Mouse (Mus musculus): Measurements from ENCODE around the gene Gfod1. TPM values are rescaled to one million over a fixed set of nuclear protein-coding genes. Genes with fewer than 3 reads are reported as not detected.

The Gfod1 gene
- polyA plus RNA-seq (2012; rRNA removed): 3.6 and 4.7 TPM in 2 replicates

- DNase-seq (ENCODE audit: low spot score): peak; percentile 96
These were observed at the start of gene Gfod1 for GRCm38 (mm10) chr13:43304018-43304431. Gfod1 (minus strand) TSS chr13:43304172.

- no peak for DNase-seq (ENCODE audit: low spot score)
These were observed 49.4 kb upstream of the Gfod1 start for GRCm38 (mm10) chr13:43353356-43353755.

GRCm38 (mm10) chr13:43350489-43351169, 46.7 kb upstream of the Gfod1 start:
- DNase-seq (ENCODE audit: low spot score): no peak

- no peak for DNase-seq (ENCODE audit: low spot score)
These were observed 45.4 kb upstream of the Gfod1 start for GRCm38 (mm10) chr13:43349376-43349775.

GRCm38 (mm10) chr13:43346825-43347224, 42.9 kb upstream of the Gfod1 start:
- DNase-seq (ENCODE audit: low spot score): no peak

- DNase-seq (ENCODE audit: low spot score): no peak
These were observed 34.7 kb upstream of the Gfod1 start for GRCm38 (mm10) chr13:43338632-43339031.

- DNase-seq (ENCODE audit: low spot score): no peak
These were observed 34.0 kb upstream of the Gfod1 start for GRCm38 (mm10) chr13:43338001-43338400.

GRCm38 (mm10) chr13:43336425-43337221, 32.7 kb upstream of the Gfod1 start:
- no peak for DNase-seq (ENCODE audit: low spot score)

GRCm38 (mm10) chr13:43332591-43332990, 28.6 kb upstream of the Gfod1 start:
- DNase-seq (ENCODE audit: low spot score): no peak

GRCm38 (mm10) chr13:43331721-43332444, 27.9 kb upstream of the Gfod1 start:
- DNase-seq (ENCODE audit: low spot score): no peak

GRCm38 (mm10) chr13:43325427-43325826, 21.5 kb upstream of the Gfod1 start:
- no peak for DNase-seq (ENCODE audit: low spot score)

GRCm38 (mm10) chr13:43321492-43321891, 17.5 kb upstream of the Gfod1 start:
- DNase-seq (ENCODE audit: low spot score): no peak

GRCm38 (mm10) chr13:43319396-43319795, 15.4 kb upstream of the Gfod1 start:
- no peak for DNase-seq (ENCODE audit: low spot score)

GRCm38 (mm10) chr13:43317411-43317810, 13.4 kb upstream of the Gfod1 start:
- no peak for DNase-seq (ENCODE audit: low spot score)

GRCm38 (mm10) chr13:43305181-43305924, 1.4 kb upstream of the Gfod1 start:
- no peak for DNase-seq (ENCODE audit: low spot score)

GRCm38 (mm10) chr13:43304700-43305099, 728 bp upstream of the Gfod1 start:
- peak; percentile 36 for DNase-seq (ENCODE audit: low spot score)

- no peak for DNase-seq (ENCODE audit: low spot score)
These were observed 609 bp downstream of the Gfod1 start for GRCm38 (mm10) chr13:43303161-43303965.

- DNase-seq (ENCODE audit: low spot score): no peak
These were observed 1.3 kb downstream of the Gfod1 start for GRCm38 (mm10) chr13:43302651-43303160.

- no peak for DNase-seq (ENCODE audit: low spot score)
These were observed 1.7 kb downstream of the Gfod1 start for GRCm38 (mm10) chr13:43302239-43302638.

GRCm38 (mm10) chr13:43300906-43301305, 3.1 kb downstream of the Gfod1 start:
- no peak for DNase-seq (ENCODE audit: low spot score)

- no peak for DNase-seq (ENCODE audit: low spot score)
These were observed 3.6 kb downstream of the Gfod1 start for GRCm38 (mm10) chr13:43300366-43300765.

Data from urinary bladder, adult 2 months (tissue).